Mouse (Mus musculus) erythroblast, embryonic 14.5 days (primary cell): ENCODE results near the gene Nudt5. TPM values are rescaled to one million over a fixed set of nuclear protein-coding genes. Genes with fewer than 3 reads are reported as not detected.
"Not testable (repeated sequence)": the region's sequence is repeated elsewhere in the genome, so short reads cannot be mapped to it uniquely, and the experiment has no call there.

ENCODE experiments used
- H3K27me3 ChIP-seq: 2 replicates; pipeline ENCODE4 v1.6.1; 2012; ENCODE audit warnings: inconsistent platforms; ENCODE audit not compliant: control insufficient read depth
- H3K36me3 ChIP-seq: 2 replicates; pipeline ENCODE4 v1.6.1; 2012; ENCODE audit warnings: mild to moderate bottlenecking, inconsistent platforms; ENCODE audit not compliant: control insufficient read depth
- H3K4me1 ChIP-seq: 2 replicates; pipeline ENCODE4 v1.6.1; 2012; ENCODE audit warnings: inconsistent platforms; ENCODE audit not compliant: control insufficient read depth
- H3K4me3 ChIP-seq: replicated peaks from 2 replicates; pipeline ENCODE3; 2012; ENCODE audit warnings: moderate library complexity, mild to moderate bottlenecking, inconsistent platforms
- H3K9me3 ChIP-seq: 2 replicates; pipeline ENCODE4 v1.6.1; 2012; ENCODE audit warnings: low read length, inconsistent platforms, mixed read lengths; ENCODE audit not compliant: control insufficient read depth
- GATA1 ChIP-seq: IDR thresholded peaks from 2 replicates; pipeline ENCODE4 v1.6.1; 2012; ENCODE audit warnings: low read length, inconsistent platforms, mixed read lengths
- TAL1 ChIP-seq: IDR thresholded peaks from 3 replicates; pipeline ENCODE4 v1.6.1; 2012; ENCODE audit warnings: low read length, inconsistent platforms, mixed read lengths
- polyA plus RNA-seq: library from polyadenylated mRNA; stranded (reverse); fragments of >175 nt; gene quantifications from 2 replicates; pipeline ENCODE4 v1.2.3, GENCODE M21; 2012

Gene Nudt5
- polyA plus RNA-seq: 0.63 and 1.5 TPM in 2 replicates

DNA sequence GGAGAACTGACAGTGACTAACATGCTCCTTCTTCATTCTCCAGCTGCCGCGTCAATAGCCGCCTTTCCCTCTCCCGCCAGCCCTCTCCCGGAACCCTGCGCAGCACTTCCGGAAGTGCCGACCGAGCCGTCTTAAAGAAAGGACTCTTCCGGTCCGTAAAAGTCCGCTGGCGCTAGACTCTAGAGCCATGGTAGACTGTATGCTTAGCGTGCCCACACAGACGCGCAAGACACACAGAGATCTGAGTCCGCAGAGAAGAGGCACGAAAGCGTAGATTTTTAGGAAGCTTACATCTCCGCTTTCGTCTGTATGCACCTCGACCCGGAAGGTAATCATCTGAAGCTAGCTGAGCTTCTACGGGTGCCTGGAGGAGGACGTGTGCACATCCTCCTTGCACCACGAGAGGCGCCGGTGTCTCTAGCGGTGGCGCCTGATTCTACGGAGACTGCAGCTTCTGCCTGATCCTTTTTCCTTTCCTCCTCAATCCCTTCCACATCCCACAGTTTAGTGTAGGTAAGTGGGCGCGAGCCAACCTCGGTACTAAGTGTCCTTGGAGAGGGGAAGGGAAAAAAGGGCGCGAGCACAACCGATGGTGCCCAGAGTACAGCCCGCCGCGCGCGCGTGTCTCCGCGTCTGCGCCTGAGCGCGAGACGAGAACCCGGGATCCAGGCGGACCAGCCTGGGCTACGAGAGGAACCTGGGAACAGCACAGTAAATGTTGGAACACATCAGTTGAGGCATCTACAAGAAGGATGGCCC is at the start of gene Nudt5, which contains the start of gene Cdc123:
Nudt5 (plus strand) TSS at position 147 of the 759 bp plus-strand sequence.
Cdc123 (minus strand) TSS at position 292 of the 759 bp plus-strand sequence.
- Histone ChIP-seq H3K27me3 (no peaks in the 10 kb centered on the region), H3K4me3 (peak within 1 kb of the TSS; percentile 74), H3K9me3 (no peaks in the 10 kb centered on the region), H3K36me3 (peaks cover 48% of the 10 kb centered on the region), H3K4me1 (peaks cover 47% of the 10 kb centered on the region)
- no peak for TF ChIP-seq TAL1
- TF ChIP-seq GATA1: no peak

DNA sequence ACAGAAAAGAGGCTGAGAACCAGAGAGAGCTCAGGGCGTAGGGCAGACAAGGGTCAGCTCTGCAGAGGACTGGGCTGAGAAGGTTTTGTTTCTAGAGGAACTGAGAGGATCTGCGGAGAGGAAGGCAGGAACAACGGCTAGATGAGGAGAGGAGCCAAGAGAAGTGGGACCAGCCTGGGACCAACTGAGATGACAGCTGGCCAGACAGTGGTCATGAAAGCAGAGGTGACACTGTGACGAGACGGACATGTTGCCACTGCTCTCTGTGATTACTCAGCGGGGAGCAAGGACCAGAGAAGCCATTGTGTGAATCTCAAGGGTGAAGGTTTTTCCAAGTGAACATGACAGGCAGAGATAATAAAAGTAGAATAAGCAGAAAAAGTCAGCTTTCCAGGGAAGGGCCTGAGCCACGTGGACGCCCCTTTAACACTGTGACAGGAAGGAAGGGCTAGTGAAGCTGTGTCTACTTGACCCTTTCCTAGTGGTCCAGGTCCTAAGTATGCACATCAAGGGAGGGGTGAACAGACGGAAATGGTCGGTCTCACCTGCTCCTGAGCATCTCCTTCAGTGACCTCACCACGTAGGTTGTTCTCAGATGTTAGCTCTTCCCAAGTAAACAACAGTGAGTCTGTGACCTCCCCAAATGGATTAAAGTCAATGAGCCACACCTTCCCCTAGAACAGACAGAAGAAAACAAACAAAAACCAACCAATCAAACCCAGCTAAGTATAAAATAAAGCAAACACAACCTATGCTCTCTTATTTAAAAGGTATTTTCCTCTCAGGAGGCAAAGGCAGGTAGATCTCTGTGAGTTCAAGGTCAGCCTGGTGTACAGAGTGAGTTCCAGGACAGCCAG is 46.8 kb upstream of the Nudt5 start:
- Histone ChIP-seq H3K4me3 (no peak overlapping the region), H3K36me3 (peaks cover 83% of the 10 kb centered on the region), H3K4me1 (peaks cover 6% of the 10 kb centered on the region), H3K27me3 (no peaks in the 10 kb centered on the region), H3K9me3 (no peaks in the 10 kb centered on the region)
- TF ChIP-seq GATA1: no peak
- TF ChIP-seq TAL1: no peak

DNA sequence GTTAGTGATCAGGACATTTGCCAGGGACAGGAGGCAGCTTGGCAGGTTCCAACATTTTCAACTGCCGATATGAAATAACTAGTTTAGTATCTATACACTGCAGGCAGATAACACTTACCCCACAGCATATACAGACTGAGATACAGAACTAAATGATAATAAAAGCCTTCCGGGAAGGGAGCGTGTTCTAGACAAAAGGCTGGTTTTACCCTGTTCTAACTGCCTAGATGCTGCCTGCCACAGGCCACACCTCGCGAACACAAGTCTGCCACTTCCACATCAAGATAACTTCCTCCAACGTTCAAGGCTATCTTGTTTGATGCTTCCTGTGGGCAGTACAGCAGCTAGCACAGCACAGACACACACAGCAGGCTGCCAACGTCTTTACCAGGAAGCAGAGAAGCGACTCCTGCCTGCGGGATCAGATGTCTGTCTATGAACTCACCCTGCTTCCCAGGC is 43.6 kb upstream of the Nudt5 start:
- Histone ChIP-seq H3K27me3 (no peaks in the 10 kb centered on the region), H3K4me3 (no peak overlapping the region), H3K4me1 (peaks cover 6% of the 10 kb centered on the region), H3K36me3 (peaks cover 85% of the 10 kb centered on the region), H3K9me3 (no peaks in the 10 kb centered on the region)
- no peak for TF ChIP-seq GATA1
- TF ChIP-seq TAL1: no peak

DNA sequence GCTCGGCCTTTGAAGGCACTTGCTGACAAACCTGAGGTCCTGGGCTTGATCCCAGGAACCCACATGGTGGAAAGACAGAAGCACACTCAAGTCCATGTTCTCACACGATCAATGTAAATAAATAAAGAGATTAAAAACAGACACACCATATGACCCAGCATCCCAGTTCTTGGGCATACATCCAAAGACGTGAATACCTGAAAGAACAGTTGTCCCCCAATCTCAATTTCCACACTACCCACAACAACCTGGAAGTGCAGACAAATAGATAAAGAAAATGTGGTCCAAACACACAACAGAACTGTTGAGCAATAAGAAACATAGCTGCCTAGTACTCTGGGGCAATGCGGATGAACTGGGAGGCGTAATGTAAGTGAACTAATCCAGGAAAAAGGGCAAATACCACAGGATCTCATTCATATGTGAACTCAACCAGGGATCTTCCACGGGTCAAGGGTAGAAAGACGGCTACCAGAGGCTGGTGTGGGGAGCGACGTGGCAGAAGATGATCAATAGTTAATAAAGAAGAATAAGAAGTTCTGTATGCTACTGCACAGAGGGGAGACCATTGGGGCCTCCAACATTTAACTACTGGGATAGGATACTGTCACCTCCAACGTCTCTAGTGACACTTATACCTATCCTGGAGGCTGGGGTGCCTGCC is 42.8 kb upstream of the Nudt5 start:
- Histone ChIP-seq H3K4me3 (no peak overlapping the region), H3K9me3 (no peaks in the 10 kb centered on the region), H3K27me3 (no peaks in the 10 kb centered on the region), H3K36me3 (peaks cover 79% of the 10 kb centered on the region), H3K4me1 (peaks cover 6% of the 10 kb centered on the region)
- no peak for TF ChIP-seq GATA1
- no peak for TF ChIP-seq TAL1

DNA sequence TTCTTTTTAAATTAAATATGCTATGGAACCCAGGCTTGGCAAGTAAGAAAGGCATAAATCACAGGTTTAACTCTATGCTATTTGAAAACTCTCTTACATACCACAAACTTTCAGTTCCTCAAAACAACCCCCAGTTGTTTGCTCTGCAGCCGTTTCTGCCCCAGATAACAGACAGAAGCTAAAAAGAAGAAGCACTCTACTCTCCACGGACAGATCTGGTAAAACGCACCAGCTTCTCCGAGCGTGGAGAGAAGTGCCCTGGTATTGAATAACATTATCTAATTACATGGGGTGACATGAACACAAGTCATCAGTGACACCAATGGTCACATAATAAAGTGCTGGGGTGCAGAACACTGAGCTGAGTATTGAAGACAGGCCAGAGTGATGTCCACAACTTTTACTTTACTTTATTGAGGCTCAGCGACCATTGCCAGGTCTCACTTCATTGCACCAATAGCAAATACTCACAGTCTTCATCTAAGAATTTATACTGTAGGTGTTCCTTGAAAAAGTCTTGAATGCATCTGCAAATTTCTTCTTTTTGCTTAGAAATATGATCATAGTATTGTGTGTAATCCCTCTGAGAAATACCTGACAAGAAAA is 40.3 kb upstream of the Nudt5 start:
- Histone ChIP-seq H3K27me3 (no peaks in the 10 kb centered on the region), H3K4me3 (no peak overlapping the region), H3K4me1 (peaks cover 6% of the 10 kb centered on the region), H3K36me3 (peaks cover 80% of the 10 kb centered on the region), H3K9me3 (no peaks in the 10 kb centered on the region)
- no peak for TF ChIP-seq GATA1
- TF ChIP-seq TAL1: no peak

DNA sequence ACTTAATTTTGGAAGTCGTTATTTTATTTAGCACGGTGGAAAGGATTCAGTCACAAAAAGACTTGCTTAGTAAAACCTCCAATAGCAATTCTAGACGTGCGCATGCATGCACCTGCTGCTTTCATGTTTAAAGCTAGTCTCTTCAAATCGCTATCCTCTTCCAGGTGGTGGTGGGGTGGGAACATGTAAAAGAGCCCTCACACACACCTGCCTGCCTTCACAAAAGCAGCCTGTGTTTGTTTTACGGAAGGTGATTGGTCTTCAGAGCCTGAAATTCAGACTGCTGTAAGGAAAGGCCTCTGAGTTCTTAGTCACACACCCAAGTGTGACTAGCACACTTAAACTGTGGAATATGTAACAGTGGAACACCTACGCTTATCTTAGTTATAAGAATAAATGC is 39.6 kb upstream of the Nudt5 start:
- no peak for TF ChIP-seq GATA1
- TF ChIP-seq TAL1: no peak
- Histone ChIP-seq H3K4me3 (no peak overlapping the region), H3K27me3 (no peaks in the 10 kb centered on the region), H3K9me3 (no peaks in the 10 kb centered on the region), H3K4me1 (peaks cover 6% of the 10 kb centered on the region), H3K36me3 (peaks cover 82% of the 10 kb centered on the region)

DNA sequence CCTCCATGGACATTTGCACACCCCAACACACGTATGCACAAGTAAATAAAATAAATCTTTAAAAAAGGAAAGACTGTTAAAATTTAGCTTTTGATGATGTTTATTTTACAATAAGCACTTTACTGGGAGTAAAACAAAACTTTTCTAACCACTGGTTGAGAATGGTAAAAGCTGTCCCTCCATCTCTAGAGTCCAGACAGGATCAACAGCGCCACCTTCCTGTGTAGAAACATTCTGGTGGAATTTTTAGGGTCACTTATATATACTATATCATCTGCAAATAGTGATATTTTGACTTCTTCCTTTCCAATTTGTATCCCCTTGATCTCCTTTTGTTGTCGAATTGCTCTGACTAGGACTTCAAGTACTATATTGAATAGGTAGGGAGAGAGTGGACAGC is 38.6 kb upstream of the Nudt5 start:
- not testable (repeated sequence) for H3K4me3 ChIP-seq, H3K4me1 ChIP-seq, H3K27me3 ChIP-seq, H3K9me3 ChIP-seq
- H3K36me3 ChIP-seq: peaks cover 84% of the 10 kb centered on the region

DNA sequence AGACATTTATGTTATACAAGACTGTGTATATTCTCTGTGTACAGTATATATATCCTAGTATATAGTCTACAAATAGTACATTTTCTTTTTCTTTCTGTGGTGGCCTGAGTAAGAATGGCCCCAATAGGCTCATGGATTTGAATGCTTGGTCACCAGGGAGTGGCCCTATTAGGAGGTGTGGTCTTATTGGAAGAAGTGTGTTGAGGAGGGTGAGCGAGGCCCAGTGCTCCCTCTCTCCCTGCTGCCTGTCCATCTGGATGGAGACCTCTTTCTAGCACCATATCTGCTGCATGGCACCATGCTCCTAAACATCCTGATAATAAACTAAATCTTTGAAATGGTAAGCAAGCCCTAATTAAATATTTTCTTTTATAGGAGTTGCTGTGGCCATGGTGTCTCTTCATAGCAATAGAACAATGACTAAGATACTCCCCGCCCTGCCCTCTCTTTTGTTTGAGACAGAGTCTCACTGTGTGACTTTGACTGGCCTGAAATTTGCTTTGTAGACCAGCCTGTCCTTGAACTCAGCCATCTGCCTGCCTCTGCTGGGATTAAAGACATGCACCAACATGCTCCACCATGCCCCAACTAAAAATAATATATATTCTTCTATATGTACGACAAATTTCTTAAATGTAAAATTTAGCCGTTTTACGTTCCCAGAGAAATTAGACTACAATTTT is 34.6 kb upstream of the Nudt5 start:
- Histone ChIP-seq H3K4me3 (no peak overlapping the region), H3K36me3 (peaks cover 71% of the 10 kb centered on the region)
- no peak for TF ChIP-seq GATA1
- TF ChIP-seq TAL1: no peak

More for the DNA sequence above, 34.6 kb upstream of the Nudt5 start:
- H3K4me1 ChIP-seq: no peaks in the 10 kb centered on the region
- no peaks in the 10 kb centered on the region for H3K9me3 ChIP-seq
- H3K27me3 ChIP-seq: no peaks in the 10 kb centered on the region
